Comparison of ENCODE assay signal across 23 mouse cellular contexts in genomic region chr15:44916479-44916878, GRCm38 (mm10).
DNase-seq lines count a peak whose midpoint lies in the region; ATAC-seq and TF ChIP-seq lines count a peak whose summit lies in the region.
"Had no signal": no experiment of that assay in that cellular context is flagged by ENCODE, and none has a peak within 500 bp of the region (broad histone marks: within the 10 kb centered on the region; RNA-seq: fewer than 3 reads in every experiment).

No protein-coding gene starts in this region.

- H3K4me2 ChIP-seq in forebrain, embryonic 13.5 days, result no peak overlapping the region
- H3K4me2 ChIP-seq in forebrain, embryonic 12.5 days, result no peak overlapping the region
- H3K4me2 ChIP-seq in forebrain, embryonic 15.5 days (replicated peaks), result no peak overlapping the region
- H3K4me2 ChIP-seq in forebrain, embryonic 16.5 days (ENCODE audit: low read length), result no peak overlapping the region
- H3K4me2 ChIP-seq: embryonic facial prominence, embryonic 12.5 days had no signal

- H3K4me1 ChIP-seq in forebrain, embryonic 13.5 days, result no peaks in the 10 kb centered on the region
- no peaks in the 10 kb centered on the region for H3K4me1 ChIP-seq in forebrain, embryonic 12.5 days
- no peaks in the 10 kb centered on the region for H3K4me1 ChIP-seq in forebrain, embryonic 15.5 days
- no peaks in the 10 kb centered on the region for H3K4me1 ChIP-seq in forebrain, embryonic 10.5 days
- H3K4me1 ChIP-seq in forebrain, embryonic 16.5 days (replicated peaks; ENCODE audit: control insufficient read depth, insufficient read depth, low read length), result no peaks in the 10 kb centered on the region
- H3K4me1 ChIP-seq: embryonic facial prominence, embryonic 10.5 days; embryonic facial prominence, embryonic 12.5 days had no signal

- no peak overlapping the region for H3K9ac ChIP-seq in forebrain, embryonic 13.5 days
- no peak overlapping the region for H3K9ac ChIP-seq in forebrain, embryonic 12.5 days
- no peak overlapping the region for H3K9ac ChIP-seq in forebrain, embryonic 15.5 days (replicated peaks)
- H3K9ac ChIP-seq in forebrain, embryonic 16.5 days (replicated peaks; ENCODE audit: low read depth, low read length), result no peak overlapping the region
- H3K9ac ChIP-seq: embryonic facial prominence, embryonic 12.5 days had no signal

- H3K27me3 ChIP-seq in forebrain, embryonic 13.5 days, result no peaks in the 10 kb centered on the region
- no peaks in the 10 kb centered on the region for H3K27me3 ChIP-seq in forebrain, embryonic 12.5 days
- no peaks in the 10 kb centered on the region for H3K27me3 ChIP-seq in forebrain, embryonic 15.5 days
- H3K27me3 ChIP-seq in forebrain, embryonic 10.5 days (ENCODE audit: poor library complexity, severe bottlenecking), result no peaks in the 10 kb centered on the region
- no peaks in the 10 kb centered on the region for H3K27me3 ChIP-seq in forebrain, embryonic 16.5 days (replicated peaks; ENCODE audit: control insufficient read depth, insufficient read depth, low read length)
- H3K27me3 ChIP-seq: CH12.LX; embryonic facial prominence, embryonic 12.5 days had no signal

- H3K4me3 ChIP-seq in forebrain, embryonic 13.5 days, result no peak overlapping the region
- no peak overlapping the region for H3K4me3 ChIP-seq in forebrain, embryonic 12.5 days (replicated peaks)
- H3K4me3 ChIP-seq in forebrain, embryonic 15.5 days, result no peak overlapping the region
- no peak overlapping the region for H3K4me3 ChIP-seq in forebrain, embryonic 10.5 days
- H3K4me3 ChIP-seq in forebrain, embryonic 16.5 days (replicated peaks; ENCODE audit: low read length), result no peak overlapping the region
- H3K4me3 ChIP-seq: embryonic facial prominence, embryonic 10.5 days; embryonic facial prominence, embryonic 12.5 days had no signal

- ATAC-seq in forebrain, embryonic 13.5 days, result peak; percentile 38; the same call in 1 of the 2 replicates
- ATAC-seq in forebrain, embryonic 12.5 days (ENCODE audit: low FRiP score), result no peak
- peak; percentile 66; the same call in 1 of the 2 replicates for ATAC-seq in forebrain, embryonic 15.5 days (replicated peaks)
- peak; percentile 74 for ATAC-seq in forebrain, embryonic 16.5 days
- ATAC-seq: activated CD4-positive, CD25-positive, alpha-beta regulatory T cell, adult 4 months; CD4-positive, CD25-positive, alpha-beta regulatory T cell, adult 4 months; Patski had no signal

- WGBS in forebrain, embryonic 13.5 days, result 90% methylated on average over 1 of the region's 1 CpGs
- WGBS in forebrain, embryonic 12.5 days, result 84% methylated on average over 1 of the region's 1 CpGs
- WGBS in forebrain, embryonic 15.5 days, result 78% methylated on average over 1 of the region's 1 CpGs
- whole genome bisulfite sequencing in forebrain, embryonic 10.5 days, result 87% methylated on average over 1 of the region's 1 CpGs
- WGBS in forebrain, embryonic 16.5 days, result 71% methylated on average over 1 of the region's 1 CpGs

- no peak for DNase-seq in forebrain, embryonic 10.5 days (ENCODE audit: extremely low spot score, low spot score)
- DNase-seq in brain, embryonic 14.5 days (ENCODE audit: low read depth), result peak; percentile 55
- no peak for DNase-seq in left cerebral cortex, postnatal 36 days (ENCODE audit: low spot score in 2 of 2)
- no peak for DNase-seq in cerebellum, postnatal 14 days
- DNase-seq: adrenal gland, adult 8-10 months; adrenal gland, postnatal 14 days; B cell, adult 2 months; cerebellum, adult 11 months; cerebellum, adult 18-20 months; cerebellum, adult 8-10 months; cerebellum, adult 9-11 months; cerebellum, postnatal 25 days had no signal

- no peaks in the 10 kb centered on the region for H3K36me3 ChIP-seq in forebrain, embryonic 13.5 days (ENCODE audit: poor library complexity, severe bottlenecking)
- no peaks in the 10 kb centered on the region for H3K36me3 ChIP-seq in forebrain, embryonic 12.5 days (replicated peaks)
- H3K36me3 ChIP-seq in forebrain, embryonic 15.5 days, result no peaks in the 10 kb centered on the region
- no peaks in the 10 kb centered on the region for H3K36me3 ChIP-seq in forebrain, embryonic 10.5 days (replicated peaks)
- H3K36me3 ChIP-seq in forebrain, embryonic 16.5 days (ENCODE audit: control insufficient read depth, insufficient read depth), result no peaks in the 10 kb centered on the region
- H3K36me3 ChIP-seq: embryonic facial prominence, embryonic 10.5 days; embryonic facial prominence, embryonic 12.5 days; G1E had no signal

- no peak overlapping the region for H3K27ac ChIP-seq in forebrain, embryonic 13.5 days
- no peak overlapping the region for H3K27ac ChIP-seq in forebrain, embryonic 12.5 days
- H3K27ac ChIP-seq in forebrain, embryonic 15.5 days (replicated peaks), result peak overlapping the region; percentile 68
- no peak overlapping the region for H3K27ac ChIP-seq in forebrain, embryonic 10.5 days
- peak overlapping the region; percentile 65; the same call in 1 of the 2 replicates for H3K27ac ChIP-seq in forebrain, embryonic 16.5 days (ENCODE audit: low read length)
- H3K27ac ChIP-seq: embryonic facial prominence, embryonic 10.5 days; embryonic facial prominence, embryonic 12.5 days had no signal

- no peak for TF ChIP-seq POLR2A in brain, embryonic 14.5 days (IDR thresholded peaks at IDR 0.05; ENCODE audit: borderline replicate concordance, extremely low read depth, insufficient read depth, insufficient read length, poor library complexity, severe bottlenecking)

- H3K9me3 ChIP-seq in forebrain, embryonic 13.5 days (replicated peaks), result no peaks in the 10 kb centered on the region
- H3K9me3 ChIP-seq in forebrain, embryonic 12.5 days, result no peaks in the 10 kb centered on the region
- H3K9me3 ChIP-seq in forebrain, embryonic 15.5 days, result no peaks in the 10 kb centered on the region
- H3K9me3 ChIP-seq in forebrain, embryonic 10.5 days, result no peaks in the 10 kb centered on the region
- no peaks in the 10 kb centered on the region for H3K9me3 ChIP-seq in forebrain, embryonic 16.5 days (ENCODE audit: control insufficient read depth, low read length)
- H3K9me3 ChIP-seq: embryonic facial prominence, embryonic 10.5 days; embryonic facial prominence, embryonic 12.5 days; G1E had no signal

- intact Hi-C loops in left cerebral cortex, postnatal 36 days (cut with DNase I), result no loop called here

- TF ChIP-seq CTCF in brain, embryonic 14.5 days (IDR thresholded peaks at IDR 0.05; ENCODE audit: borderline replicate concordance, extremely low read depth, insufficient read depth, insufficient read length), result no peak

Comparison
In these comparisons a context has a peak if more than half of its experiments do, and no peak if none do; other contexts are left out.
1. H3K27ac ChIP-seq: peak in forebrain, embryonic 15.5 days (single experiment) and forebrain, embryonic 16.5 days (single experiment); none in forebrain, embryonic 13.5 days (single experiment), forebrain, embryonic 12.5 days (single experiment) and forebrain, embryonic 10.5 days (single experiment).